Mouse (Mus musculus) left cerebral cortex, adult 2 months (tissue): ENCODE measurements around the gene Galt. TPM values are rescaled to one million over a fixed set of nuclear protein-coding genes. Genes with fewer than 3 reads are reported as not detected.

Experiments used
- DNase-seq, 2 experiments: peaks; one replicate each; pipeline ENCODE4 v3.0.0; 2021 to 2022; ENCODE audit warnings: low spot score in 2 of 2, mixed read lengths in 1 of 2; ENCODE audit errors: extremely low spot score in 1 of 2
- H3K27ac ChIP-seq: fragments of 200-600 bp; 2 replicates; pipeline ENCODE4 v1.8.1; 2022
- H3K4me3 ChIP-seq: fragments of 200-600 bp; 2 replicates; pipeline ENCODE4 v1.8.1; 2022
- CTCF ChIP-seq: fragments of 200-600 bp; IDR thresholded peaks from 2 replicates; pipeline ENCODE4 v1.8.1; 2022; ENCODE audit warnings: antibody characterized with exemption, mild to moderate bottlenecking, moderate library complexity
- intact Hi-C: fragments of 180-260 bp; cut with DNase I; formaldehyde crosslinking; loops from one replicate; pipeline ENCODE4 v1.15.1; 2025
- total RNA-seq, 2 experiments: library from RNA; stranded (reverse); gene quantifications; 2 replicates each; pipeline ENCODE4 v1.2.3; 2021

Gene Galt
- total RNA-seq, 2 experiments from 2014 or later = 85.8 to 88.5 TPM

DNA sequence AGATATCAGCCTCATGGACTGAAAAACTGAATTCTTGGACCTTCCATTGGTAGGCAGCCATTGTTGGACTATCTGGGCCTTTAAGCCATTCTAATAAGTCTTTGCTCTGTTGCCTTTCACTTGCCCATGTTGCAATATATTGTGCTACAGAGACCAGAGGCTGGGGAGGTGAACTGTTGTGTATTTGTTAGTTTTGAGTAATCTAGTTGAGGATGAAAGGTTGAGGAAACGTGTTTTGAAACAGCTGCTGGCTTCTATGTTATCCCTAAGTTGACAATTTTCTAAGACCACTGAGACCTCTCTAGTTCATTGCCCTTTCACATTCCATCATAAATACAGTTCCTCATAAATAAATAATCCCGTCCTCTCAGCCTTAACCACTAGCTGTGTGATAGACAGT, 10.9 kb upstream of the Galt start:
- intact Hi-C loops = no loop called here
- Histone ChIP-seq H3K27ac (no peak overlapping the region), H3K4me3 (no peak overlapping the region)
- no peak for DNase-seq
- TF ChIP-seq CTCF = no peak

DNA sequence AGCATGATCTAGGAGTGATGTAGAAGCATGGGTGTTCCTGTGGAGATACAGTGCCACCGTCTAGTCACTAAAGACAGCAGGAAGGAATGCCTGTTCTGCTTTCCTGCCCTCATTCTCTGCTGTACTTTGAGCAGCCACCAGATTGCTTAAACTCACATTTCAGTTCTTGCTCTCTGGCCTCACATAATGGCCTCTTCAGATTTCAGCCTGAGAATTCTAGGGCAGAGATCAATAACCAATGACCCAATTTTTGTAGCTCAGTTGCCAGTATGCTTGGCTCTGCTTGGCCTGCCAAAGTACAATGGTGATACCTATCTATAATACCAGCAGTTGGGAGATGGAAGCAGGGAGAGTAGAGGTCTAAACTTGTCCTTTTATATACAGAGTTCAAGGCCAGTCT, 10.0 kb upstream of the Galt start:
- TF ChIP-seq CTCF = no peak

DNA sequence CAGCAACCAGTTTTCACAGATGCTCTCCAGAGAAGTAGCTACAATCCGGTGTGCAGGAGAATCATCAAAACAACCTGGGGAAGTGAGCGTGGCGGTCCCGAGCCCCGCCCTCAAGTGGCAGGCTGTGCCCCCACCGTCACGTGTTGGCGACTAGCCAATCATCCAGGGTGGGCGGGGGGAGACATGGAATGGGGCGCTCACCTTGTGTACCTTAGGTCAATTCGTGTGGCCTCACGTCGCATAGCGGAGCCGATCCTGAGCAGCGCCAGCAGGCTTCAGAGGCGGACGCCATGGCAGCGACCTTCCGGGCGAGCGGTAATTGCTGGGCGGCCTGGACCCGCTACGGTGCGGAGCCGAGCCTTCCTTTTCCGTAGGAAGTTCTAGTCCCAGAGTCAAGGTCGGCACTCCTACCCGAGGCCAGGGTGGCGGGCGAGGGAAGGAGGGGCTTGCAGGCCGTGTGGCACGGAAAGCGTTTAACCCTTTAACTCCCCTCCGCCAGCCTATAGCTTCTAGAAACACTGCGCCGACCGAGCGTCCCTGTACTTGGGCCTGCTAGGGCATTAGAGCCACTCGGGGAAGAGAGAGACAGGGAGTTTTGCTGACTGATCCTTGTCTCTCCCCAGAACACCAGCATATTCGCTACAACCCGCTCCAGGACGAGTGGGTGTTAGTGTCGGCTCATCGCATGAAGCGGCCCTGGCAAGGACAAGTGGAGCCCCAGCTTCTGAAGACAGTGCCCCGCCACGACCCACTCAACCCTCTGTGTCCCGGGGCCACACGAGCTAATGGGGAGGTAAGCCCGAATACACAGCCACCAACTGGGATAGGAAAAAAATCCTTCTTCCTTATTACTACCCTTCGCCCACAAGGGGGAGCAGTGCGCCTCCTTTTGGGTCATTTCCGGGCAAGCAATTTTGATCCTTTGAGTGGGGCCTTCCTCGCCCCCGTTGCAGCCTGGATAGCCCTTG, 594 bp downstream of the Galt start, which contains the start of gene Sigmar1:
Gene Sigmar1, minus strand, starts transcription at position 820 of the 968 bp plus-strand sequence.
- peak; percentile 92 for TF ChIP-seq CTCF
- peak within 1 kb of the TSS; percentile 97 for H3K27ac ChIP-seq
- intact Hi-C loops = loop anchor here (2.0 kb wide), 1 partner anchor 15 kb away; no protein-coding TSS in a partner anchor
- peak within 1 kb of the TSS; percentile 97 for H3K4me3 ChIP-seq
- DNase-seq = peak; percentile 78 to 82

More for the DNA sequence above, 10.0 kb upstream of the Galt start:
- intact Hi-C loops = no loop called here
- no peak for DNase-seq
- Histone ChIP-seq H3K4me3 (no peak overlapping the region), H3K27ac (no peak overlapping the region)

DNA sequence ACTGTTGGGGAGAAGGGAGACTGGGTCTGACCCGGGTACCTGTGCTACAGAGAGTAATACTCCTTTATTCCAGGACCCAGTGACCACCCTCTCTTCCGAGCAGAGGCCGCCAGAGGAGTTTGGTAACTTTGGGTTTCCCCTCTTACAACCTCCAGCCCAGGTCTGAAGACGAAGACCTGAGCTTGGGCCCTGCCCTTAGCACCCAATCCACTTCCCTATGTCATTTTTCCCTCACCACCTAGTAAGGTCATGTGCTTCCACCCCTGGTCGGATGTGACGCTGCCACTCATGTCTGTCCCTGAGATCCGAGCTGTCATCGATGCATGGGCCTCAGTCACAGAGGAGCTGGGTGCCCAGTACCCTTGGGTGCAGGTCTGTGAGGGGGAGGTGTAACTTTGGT, 1.4 kb downstream of the Galt start:
- intact Hi-C loops = no loop called here
- DNase-seq = no peak
- peak overlapping the region; percentile 97 for H3K4me3 ChIP-seq
- peak overlapping the region; percentile 97 for H3K27ac ChIP-seq
- TF ChIP-seq CTCF = no peak

DNA sequence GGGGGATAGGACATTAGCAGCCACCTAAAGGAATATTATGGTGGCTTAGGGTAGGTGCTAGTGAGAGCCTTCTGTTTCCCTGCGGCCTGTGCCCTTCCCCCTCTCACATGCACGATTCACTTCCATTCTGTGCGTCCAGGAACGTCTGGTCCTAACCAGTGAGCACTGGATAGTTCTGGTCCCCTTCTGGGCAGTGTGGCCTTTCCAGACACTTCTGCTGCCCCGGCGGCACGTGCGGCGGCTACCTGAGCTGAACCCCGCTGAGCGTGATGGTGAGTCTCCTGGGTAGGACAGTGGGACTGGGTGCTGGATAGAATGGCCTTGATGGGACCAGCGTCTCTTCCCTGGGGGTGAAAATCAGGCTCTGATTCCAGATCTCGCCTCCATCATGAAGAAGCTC, 2.3 kb downstream of the Galt start:
- TF ChIP-seq CTCF = no peak
- H3K4me3 ChIP-seq = peak overlapping the region; percentile 97; the same call in 1 of the 2 replicates
- intact Hi-C loops = no loop called here
- DNase-seq = no peak
- H3K27ac ChIP-seq = peak overlapping the region; percentile 97; the same call in 1 of the 2 replicates

DNA sequence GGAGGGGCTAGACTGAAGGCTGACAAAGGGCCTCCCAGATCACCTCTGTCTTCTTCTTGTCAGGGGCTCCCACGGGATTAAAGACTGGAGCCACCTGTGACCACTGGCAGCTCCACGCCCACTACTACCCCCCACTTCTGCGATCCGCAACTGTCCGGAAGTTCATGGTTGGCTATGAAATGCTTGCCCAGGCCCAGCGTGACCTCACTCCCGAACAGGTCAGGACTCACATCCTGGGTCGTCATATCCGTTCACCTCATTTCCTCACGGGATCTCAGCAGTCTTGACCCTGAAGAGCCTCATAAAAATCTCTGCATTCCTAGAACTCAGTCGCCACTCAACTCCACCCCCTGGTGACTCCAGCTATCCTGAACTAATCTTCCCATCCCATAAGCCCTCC, 3.0 kb downstream of the Galt start:
- TF ChIP-seq CTCF = no peak
- Histone ChIP-seq H3K27ac (peak overlapping the region; percentile 11; the same call in 1 of the 2 replicates), H3K4me3 (no peak overlapping the region)
- no peak for DNase-seq
- intact Hi-C loops = no loop called here

DNA sequence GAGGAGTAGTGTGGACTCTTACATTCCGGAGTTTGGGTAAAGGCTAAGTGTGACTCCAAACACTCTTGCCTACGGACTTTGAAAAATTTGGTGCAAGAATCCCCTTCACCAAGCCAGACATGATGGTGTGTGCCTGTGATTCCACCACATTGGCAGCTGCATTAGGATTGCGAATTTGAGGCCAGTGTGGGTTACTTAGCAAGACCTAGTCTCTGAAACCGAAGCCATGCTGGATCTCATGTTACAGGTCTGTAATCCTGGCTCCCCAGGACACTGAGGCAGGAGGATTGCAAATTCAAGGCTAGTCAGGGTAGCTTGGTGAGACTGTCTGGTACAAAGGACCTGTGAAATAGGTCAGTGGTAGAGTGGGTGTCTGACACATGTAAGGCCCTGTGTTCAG, 3.7 kb downstream of the Galt start:
- DNase-seq = no peak
- H3K4me3 ChIP-seq = no peak overlapping the region
- TF ChIP-seq CTCF = no peak
- peak overlapping the region; percentile 90 for H3K27ac ChIP-seq
- intact Hi-C loops = no loop called here

DNA sequence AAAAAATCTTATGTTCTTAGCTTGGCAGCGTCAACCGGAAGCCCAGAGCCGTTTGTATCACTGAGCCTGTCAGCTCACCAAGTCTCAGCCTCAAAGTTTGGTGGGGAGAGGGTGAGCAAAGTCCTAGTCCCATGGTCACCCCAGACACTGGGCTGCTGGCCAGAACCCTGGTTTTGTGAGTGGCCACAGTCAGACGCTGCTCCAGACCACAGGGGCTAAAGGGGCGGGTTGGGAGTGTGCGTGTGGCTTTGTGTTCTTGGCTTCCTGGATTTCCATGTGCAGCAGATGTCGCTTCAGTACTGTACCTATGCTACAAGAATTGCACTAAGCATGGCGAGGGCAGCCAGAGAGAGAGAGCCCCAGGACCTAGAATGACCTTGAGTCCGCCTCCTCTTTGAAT, 4.2 kb downstream of the Galt start:
- intact Hi-C loops = no loop called here
- H3K4me3 ChIP-seq = no peak overlapping the region
- peak in 1 of 2 experiments; percentile 33 for DNase-seq
- no peak for TF ChIP-seq CTCF
- peak overlapping the region; percentile 90 for H3K27ac ChIP-seq

DNA sequence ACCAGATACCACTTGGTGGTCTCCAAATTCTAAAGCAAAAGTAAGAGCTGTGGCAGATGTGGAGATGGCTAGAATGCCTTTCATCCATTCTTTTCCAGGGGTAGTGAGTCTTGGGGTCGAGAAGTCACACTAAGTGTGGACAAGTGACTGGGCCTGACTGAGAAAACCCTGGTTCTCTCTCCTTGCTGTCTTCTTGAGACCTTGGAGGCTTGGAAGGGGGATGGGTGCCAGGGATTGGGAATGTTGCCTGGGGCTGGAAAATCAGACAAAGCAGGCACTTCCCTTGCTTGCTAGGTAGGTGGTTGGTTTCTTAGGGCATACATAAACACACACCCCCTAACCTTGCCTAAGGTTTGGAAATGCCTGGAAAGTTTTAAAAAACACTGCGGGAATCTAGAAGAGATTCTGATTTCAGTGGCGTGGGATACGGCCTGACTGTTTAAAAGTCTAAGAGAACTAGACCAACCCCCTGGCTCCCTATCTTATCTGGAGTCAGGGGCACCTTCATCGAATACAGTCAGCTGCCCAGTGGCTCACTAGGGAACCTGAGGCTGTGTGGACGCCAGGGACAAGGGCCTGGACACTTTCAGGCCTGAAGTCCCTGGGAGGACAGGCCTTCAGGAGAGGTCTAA, 4.7 kb downstream of the Galt start:
- DNase-seq = no peak
- H3K27ac ChIP-seq = peak overlapping the region; percentile 90
- no peak for TF ChIP-seq CTCF
- H3K4me3 ChIP-seq = peak overlapping the region; percentile 37
- intact Hi-C loops = no loop called here

DNA sequence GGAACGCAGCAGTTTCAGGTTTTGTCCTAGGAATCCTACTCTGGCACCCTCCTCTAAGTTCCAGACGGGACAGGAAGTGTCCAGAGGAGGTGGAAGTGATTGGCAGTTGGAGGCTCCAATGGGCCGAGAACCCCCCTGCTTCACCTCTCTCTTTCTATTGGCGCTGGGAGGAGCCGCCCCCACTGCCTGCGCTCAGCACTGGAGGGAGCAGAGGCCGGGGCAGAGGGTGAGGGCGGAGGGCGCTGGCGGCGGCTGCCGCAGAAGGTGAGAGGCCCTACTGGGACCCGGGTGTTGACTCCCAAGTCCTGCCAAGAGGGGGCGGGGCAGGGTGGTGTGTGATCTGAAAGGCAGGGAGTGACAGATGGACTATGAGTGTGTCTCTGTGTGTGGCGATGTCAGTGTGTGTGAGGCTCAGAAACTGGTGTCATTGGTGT, 5.3 kb downstream of the Galt start:
- intact Hi-C loops = no loop called here
- peak; percentile 60 to 78 for DNase-seq
- Histone ChIP-seq H3K4me3 (peak overlapping the region; percentile 37), H3K27ac (peak overlapping the region; percentile 90)
- TF ChIP-seq CTCF = no peak

DNA sequence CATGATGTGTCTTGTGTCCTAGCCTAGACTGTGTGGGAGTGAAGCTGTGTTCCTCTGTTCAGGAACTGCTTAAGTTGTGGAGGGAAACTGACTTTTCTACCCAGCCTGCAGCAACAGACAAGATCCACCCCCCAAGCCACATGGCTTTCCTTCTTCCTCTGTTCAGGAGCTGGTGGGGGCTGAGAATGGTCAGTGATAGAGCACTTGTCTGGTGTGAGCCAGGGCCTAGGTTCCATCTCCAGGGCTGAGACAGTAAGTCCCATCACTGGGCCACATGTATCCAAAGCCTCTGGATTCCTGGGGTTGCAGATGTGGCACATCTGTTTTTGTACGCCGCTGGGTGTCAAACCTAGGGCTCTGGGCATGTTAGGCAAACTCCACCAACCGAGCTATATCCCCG, 5.9 kb downstream of the Galt start:
- intact Hi-C loops = no loop called here
- DNase-seq = no peak
- no peak for TF ChIP-seq CTCF
- H3K4me3 ChIP-seq = peak overlapping the region; percentile 37
- peak overlapping the region; percentile 90 for H3K27ac ChIP-seq

DNA sequence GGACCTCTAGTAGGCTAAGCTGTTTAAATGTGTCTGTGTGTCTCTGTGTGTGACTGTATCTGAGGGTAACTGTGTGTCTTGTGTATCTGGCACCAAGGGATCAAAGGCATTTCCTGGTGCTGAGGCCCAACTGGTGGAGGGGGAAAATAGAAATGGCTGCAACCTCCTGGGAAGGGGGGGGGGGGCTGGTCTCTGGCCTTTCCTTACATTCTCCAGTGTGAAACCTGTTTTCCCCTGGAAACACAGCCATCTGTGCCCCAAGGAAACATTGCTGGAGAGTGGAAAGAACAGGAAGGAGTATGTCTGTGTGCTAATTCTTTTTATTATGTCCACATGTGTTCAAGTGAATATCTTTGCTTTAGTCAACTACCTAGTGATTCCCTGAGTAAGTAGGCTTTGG, 6.7 kb downstream of the Galt start:
- no peak for TF ChIP-seq CTCF
- peak overlapping the region; percentile 90 for H3K27ac ChIP-seq
- no peak for DNase-seq
- no peak overlapping the region for H3K4me3 ChIP-seq
- intact Hi-C loops = no loop called here
